Mouse (Mus musculus): ENCODE data around the gene Glud1.

DNA sequence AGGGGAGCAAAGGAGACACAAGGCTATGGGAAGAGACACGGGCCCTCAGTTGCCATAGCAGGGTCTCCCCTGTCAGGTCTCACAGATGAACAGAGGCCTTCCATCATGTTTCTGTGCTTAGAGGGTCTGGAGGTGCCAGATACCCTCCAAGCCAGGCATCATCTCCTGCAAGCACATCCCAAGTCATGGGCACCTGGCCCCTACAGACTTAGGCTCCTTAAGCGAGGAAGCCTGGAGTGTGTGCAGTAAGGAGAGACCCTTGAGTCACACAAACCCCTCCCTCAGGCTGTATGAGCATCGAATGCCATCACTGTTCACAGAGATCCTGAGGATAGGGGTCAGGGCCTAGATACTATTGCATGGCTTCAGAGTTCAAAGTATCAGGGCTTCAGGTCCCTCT, 60.4 kb downstream of the Glud1 start:
- TF ChIP-seq POLR2A (IDR thresholded peaks at IDR 0.05; ENCODE audit: low read depth, low read length) (no peak), CTCF (conservative IDR thresholded peaks at IDR 0.05; ENCODE audit: insufficient read depth, insufficient read length, low read depth, low read length) (no peak)
